Mouse (Mus musculus) layer of hippocampus, adult 2 months (tissue): ENCODE measurements around the gene Trpc2. TPM values are rescaled to one million over a fixed set of nuclear protein-coding genes. Genes with fewer than 3 reads are reported as not detected.
"Not testable (repeated sequence)": the region's sequence is repeated elsewhere in the genome, so short reads cannot be mapped to it uniquely, and the experiment has no call there.

Experiments
- DNase-seq, 2 experiments: peaks; one replicate each; pipeline ENCODE4 v3.0.0; 2022; ENCODE audit warnings: low spot score in 2 of 2
- H3K27ac ChIP-seq: fragments of 200-600 bp; 2 replicates; pipeline ENCODE4 v1.8.1; 2022
- H3K4me3 ChIP-seq: fragments of 200-600 bp; 2 replicates; pipeline ENCODE4 v1.8.1; 2022; ENCODE audit warnings: mild to moderate bottlenecking
- CTCF ChIP-seq: fragments of 200-600 bp; conservative IDR thresholded peaks from 2 replicates; pipeline ENCODE4 v1.8.1; 2022; ENCODE audit warnings: antibody characterized with exemption, mild to moderate bottlenecking, moderate library complexity
- long read RNA-seq, 2 experiments: library from polyadenylated mRNA; stranded (forward); transcript quantifications; one replicate each; pipeline ENCODE4 v2.0.0; 2021; ENCODE audit warnings: borderline mapping rate in 2 of 2
- total RNA-seq, 2 experiments: library from RNA; stranded (reverse); gene quantifications; 2 replicates each; pipeline ENCODE4 v1.2.3; 2021

Gene Trpc2
- 1 to 10 TPM; 1.1 to 2.4 TPM for total RNA-seq
- long read RNA-seq, experiment 1, result 0 reads
- long read RNA-seq, experiment 2, partial matches to known transcripts, result 1 of 1 reads
- long read RNA-seq, experiment 2, other reads (novel, unspliced or antisense), result 0 of 1 reads

- no peak for DNase-seq
- H3K4me3 ChIP-seq, result no peak within 1 kb of the TSS
- no peak for TF ChIP-seq CTCF
- H3K27ac ChIP-seq, result no peak within 1 kb of the TSS
These were observed at the start of gene Trpc2 for GRCm38 (mm10) chr7:102082816-102083215. TSS of gene Trpc2 (plus strand) at chr7:102083116.

DNA sequence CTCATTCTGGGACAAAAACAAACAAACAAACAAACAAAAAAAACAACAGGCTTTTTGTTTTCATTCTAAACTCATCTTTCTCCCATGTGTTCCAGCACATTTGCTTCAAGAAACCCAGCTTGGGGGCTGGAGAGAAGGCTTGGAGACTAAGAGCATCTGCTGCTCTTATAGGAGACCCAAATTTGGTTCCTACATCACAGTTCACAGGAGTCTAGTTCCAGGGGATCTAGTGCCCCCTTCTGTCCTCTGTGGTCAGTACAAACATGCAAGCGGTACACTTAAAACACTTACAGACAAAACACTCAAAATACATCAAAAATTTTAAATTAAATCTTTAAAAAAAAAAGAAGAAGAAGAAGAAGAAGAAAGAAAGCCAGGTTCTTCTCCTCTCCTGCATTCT lies 48.0 kb upstream of the Trpc2 start:
- no peak for DNase-seq
- Histone ChIP-seq H3K27ac (no peak overlapping the region), H3K4me3 (no peak overlapping the region)
- TF ChIP-seq CTCF, result peak; percentile 63

GRCm38 (mm10) chr7:102035534-102035933 lies 47.4 kb upstream of the Trpc2 start:
- TF ChIP-seq CTCF, result no peak
- H3K4me3 ChIP-seq, result no peak overlapping the region
- no peak overlapping the region for H3K27ac ChIP-seq
- DNase-seq, result no peak

- DNase-seq, result no peak
- H3K4me3 ChIP-seq, result no peak overlapping the region
- peak overlapping the region; percentile 51; the same call in 1 of the 2 replicates for H3K27ac ChIP-seq
- no peak for TF ChIP-seq CTCF
These were observed 45.6 kb upstream of the Trpc2 start for GRCm38 (mm10) chr7:102037318-102037717.

- H3K27ac ChIP-seq, result no peak overlapping the region
- TF ChIP-seq CTCF, result no peak
- H3K4me3 ChIP-seq, result no peak overlapping the region
- DNase-seq, result no peak
These were observed 40.6 kb upstream of the Trpc2 start for GRCm38 (mm10) chr7:102042314-102042713.

DNA sequence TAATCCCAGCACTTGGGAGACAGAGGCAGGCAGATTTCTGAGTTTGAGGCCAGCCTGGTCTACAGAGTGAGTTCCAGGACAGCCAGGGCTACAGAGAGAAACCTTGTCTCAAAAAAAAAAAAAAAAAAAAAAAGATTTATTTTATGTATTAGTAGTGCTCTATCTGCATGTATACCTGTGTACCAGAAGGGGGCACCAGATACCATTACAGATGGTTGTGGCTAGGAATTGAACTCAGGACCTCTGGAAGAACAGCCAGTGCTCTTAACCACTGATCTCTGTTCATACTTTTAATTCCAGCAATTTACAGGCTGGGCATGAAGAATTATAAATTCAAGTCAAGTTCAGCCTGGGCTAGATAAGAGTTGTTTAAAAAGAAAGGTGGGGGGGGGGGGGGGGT lies 34.4 kb upstream of the Trpc2 start:
- TF ChIP-seq CTCF, result peak; percentile 63
- not testable (repeated sequence) for H3K27ac ChIP-seq, DNase-seq, H3K4me3 ChIP-seq

DNA sequence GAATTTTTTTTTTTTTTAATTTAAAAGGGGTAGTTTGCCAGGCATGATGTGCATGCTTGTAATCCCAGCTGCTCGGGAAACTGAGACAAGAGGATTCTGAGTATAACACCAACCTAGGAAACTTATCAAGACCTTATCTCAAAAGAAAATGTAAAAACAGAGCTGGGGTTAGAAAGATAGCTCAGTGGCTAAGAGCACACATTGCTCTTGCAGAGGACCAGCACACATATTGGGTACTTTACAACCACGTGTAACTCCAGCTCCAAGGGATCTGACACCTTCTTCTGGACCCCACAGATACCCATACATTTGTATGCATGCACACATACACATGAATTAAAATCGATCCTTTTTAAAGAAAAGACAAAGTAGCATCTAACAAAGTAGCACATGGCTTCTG lies 21.6 kb upstream of the Trpc2 start:
- Histone ChIP-seq H3K4me3 (no peak overlapping the region), H3K27ac (no peak overlapping the region)
- no peak for TF ChIP-seq CTCF
- DNase-seq, result no peak

DNA sequence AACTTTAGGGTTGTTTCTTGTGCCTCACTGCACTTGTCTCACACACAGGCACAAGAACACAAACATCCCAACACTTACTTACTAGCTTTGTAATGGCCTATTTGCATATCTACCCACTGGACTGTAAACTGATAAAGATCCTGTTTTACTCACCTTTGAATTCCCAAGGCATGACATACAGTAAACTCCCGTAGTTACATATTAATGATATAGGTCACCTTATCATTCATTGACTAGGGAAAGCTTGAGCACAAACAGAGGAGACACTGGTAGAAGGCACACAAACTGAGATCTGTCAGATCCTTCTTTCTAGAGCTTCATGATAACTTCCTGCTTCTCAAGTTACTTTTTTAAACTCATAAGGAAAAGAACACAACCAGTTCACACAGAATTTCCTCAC lies 20.7 kb upstream of the Trpc2 start:
- H3K27ac ChIP-seq, result no peak overlapping the region
- no peak overlapping the region for H3K4me3 ChIP-seq
- DNase-seq, result no peak
- TF ChIP-seq CTCF, result no peak

DNA sequence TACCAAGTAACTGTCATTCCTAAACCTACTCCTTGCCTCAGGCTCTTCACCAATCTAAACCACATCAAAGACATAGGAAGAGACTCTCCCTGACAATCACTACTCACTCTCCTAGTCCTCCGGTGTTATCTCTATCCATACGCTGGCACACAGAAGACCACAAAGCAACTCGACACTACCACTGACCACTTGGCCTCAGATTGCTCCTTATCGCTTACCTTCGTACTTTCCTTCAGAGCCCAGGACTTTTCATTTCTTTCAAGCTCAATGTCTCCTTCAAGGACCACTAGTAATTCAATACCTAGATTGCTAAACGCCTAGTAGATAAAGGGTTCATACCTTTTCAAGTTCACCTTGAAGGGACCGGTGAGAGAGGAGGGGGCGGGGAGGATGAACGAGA lies 19.0 kb upstream of the Trpc2 start:
- DNase-seq, result no peak
- TF ChIP-seq CTCF, result no peak
- Histone ChIP-seq H3K4me3 (peak overlapping the region; percentile 91), H3K27ac (no peak overlapping the region)

DNA sequence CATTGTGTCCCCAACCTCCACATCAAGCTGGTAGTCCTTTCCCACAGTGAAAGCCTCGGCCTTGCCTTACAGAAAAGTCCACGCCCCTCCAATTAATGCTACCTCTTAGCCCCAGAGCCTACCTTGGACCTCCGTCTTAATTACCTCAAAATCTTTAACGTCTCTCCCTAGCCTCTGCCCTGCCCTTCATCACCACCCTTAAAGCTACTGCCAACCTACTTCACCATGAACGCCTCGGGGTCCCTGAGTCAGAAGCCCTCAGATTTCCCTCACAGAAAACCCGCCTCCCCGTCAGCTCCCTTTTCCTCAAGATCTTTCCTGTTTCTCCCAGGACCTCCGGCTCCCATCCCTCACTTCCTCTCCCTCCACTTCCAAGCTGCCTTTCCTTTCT lies 18.3 kb upstream of the Trpc2 start:
- H3K27ac ChIP-seq, result peak overlapping the region; percentile 92
- DNase-seq, result no peak
- H3K4me3 ChIP-seq, result peak overlapping the region; percentile 91
- no peak for TF ChIP-seq CTCF

GRCm38 (mm10) chr7:102065046-102065891 lies 17.6 kb upstream of the Trpc2 start, which contains the start of the genes Rnf121, Xndc1 and Xntrpc:
TSS of gene Rnf121 (minus strand) at chr7:102065469.
TSS of gene Xndc1 (plus strand) at chr7:102065511.
TSS of gene Xntrpc (plus strand) at chr7:102065713.
- no peak for TF ChIP-seq CTCF
- peak within 1 kb of the TSS; percentile 91 for H3K4me3 ChIP-seq
- DNase-seq, result peak; percentile 93 to 94
- H3K27ac ChIP-seq, result peak within 1 kb of the TSS; percentile 92

- no peak overlapping the region for H3K27ac ChIP-seq
- no peak for DNase-seq
- peak overlapping the region; percentile 91 for H3K4me3 ChIP-seq
- TF ChIP-seq CTCF, result no peak
These were observed 16.6 kb upstream of the Trpc2 start for GRCm38 (mm10) chr7:102066363-102066762.

GRCm38 (mm10) chr7:102076714-102077296 lies 6.1 kb upstream of the Trpc2 start:
- no peak overlapping the region for H3K4me3 ChIP-seq
- no peak for DNase-seq
- TF ChIP-seq CTCF, result peak; percentile 80
- H3K27ac ChIP-seq, result no peak overlapping the region

DNA sequence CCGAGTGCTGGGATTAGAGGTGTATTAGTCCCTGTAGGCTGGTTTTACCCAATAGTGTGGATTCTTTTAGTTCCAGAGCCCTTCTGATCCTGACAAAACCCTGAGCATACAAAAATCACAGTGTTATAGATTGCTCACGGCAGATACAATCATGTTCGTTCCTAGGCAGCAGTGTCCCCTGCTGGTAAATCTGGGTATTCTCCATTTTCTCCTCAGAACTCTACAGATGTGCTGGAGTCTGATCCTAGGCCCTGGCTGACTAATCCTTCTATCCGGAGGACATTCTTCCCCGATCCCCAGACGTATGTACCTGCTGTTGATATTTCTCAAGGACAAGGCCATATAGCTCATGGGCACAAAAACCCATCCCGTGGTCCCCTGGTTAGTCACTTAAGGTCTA lies 4.4 kb upstream of the Trpc2 start:
- Histone ChIP-seq H3K4me3 (no peak overlapping the region), H3K27ac (no peak overlapping the region)
- DNase-seq, result peak in 1 of 2 experiments; percentile 54
- peak; percentile 88 for TF ChIP-seq CTCF
